Mouse (Mus musculus) CH12.LX (cell line): ENCODE measurements around the gene Chit1.
A peak's percentile ranks its signal among the peaks of the same experiment; 100 is the strongest.

ENCODE experiments used
- CHD1 ChIP-seq: IDR thresholded peaks from 2 replicates; pipeline ENCODE4 v1.6.1; 2012; ENCODE audit warnings: low read depth, low read length, improper control_type of control experiment, inconsistent platforms
- CTCF ChIP-seq, 2 experiments: IDR thresholded peaks in 1 of 2; conservative IDR thresholded peaks in 1 of 2; 2 replicates each; pipeline ENCODE4 v1.5.1; 2011 to 2012; ENCODE audit warnings: low read depth in 2 of 2, low read length in 2 of 2, improper control_type of control experiment in 1 of 2, inconsistent platforms in 1 of 2, mild to moderate bottlenecking in 1 of 2, moderate library complexity in 1 of 2
- EP300 ChIP-seq: IDR thresholded peaks from 2 replicates; pipeline ENCODE4 v1.6.1; 2011; ENCODE audit warnings: low read length, improper control_type of control experiment
- GABPA ChIP-seq: IDR thresholded peaks from 2 replicates; pipeline ENCODE4 v1.6.1; 2012; ENCODE audit warnings: low read depth, low read length, improper control_type of control experiment, inconsistent platforms; ENCODE audit not compliant: insufficient replicate concordance
- POLR2A ChIP-seq: IDR thresholded peaks from 2 replicates; pipeline ENCODE4 v1.6.1; 2011; ENCODE audit warnings: low read depth, mild to moderate bottlenecking, improper control_type of control experiment, low read length
- POLR2AphosphoS2 ChIP-seq: IDR thresholded peaks from 2 replicates; pipeline ENCODE4 v1.6.1; 2011; ENCODE audit warnings: low read depth, low read length, improper control_type of control experiment
- RCOR1 ChIP-seq: conservative IDR thresholded peaks from 2 replicates; pipeline ENCODE4 v1.6.1; 2012; ENCODE audit warnings: low read depth, mild to moderate bottlenecking, inconsistent platforms, low read length, improper control_type of control experiment
- TCF12 ChIP-seq: IDR thresholded peaks from 2 replicates; pipeline ENCODE4 v1.6.1; 2014; ENCODE audit warnings: low read depth, mild to moderate bottlenecking, inconsistent platforms, low read length, improper control_type of control experiment
- UBTF ChIP-seq: IDR thresholded peaks from 2 replicates; pipeline ENCODE4 v1.6.1; 2012; ENCODE audit warnings: low read depth, mild to moderate bottlenecking, inconsistent platforms, low read length, improper control_type of control experiment, moderate library complexity
- ZNF384 ChIP-seq: IDR thresholded peaks from 2 replicates; pipeline ENCODE4 v1.6.1; 2012; ENCODE audit warnings: low read depth, low read length, improper control_type of control experiment, inconsistent platforms

DNA sequence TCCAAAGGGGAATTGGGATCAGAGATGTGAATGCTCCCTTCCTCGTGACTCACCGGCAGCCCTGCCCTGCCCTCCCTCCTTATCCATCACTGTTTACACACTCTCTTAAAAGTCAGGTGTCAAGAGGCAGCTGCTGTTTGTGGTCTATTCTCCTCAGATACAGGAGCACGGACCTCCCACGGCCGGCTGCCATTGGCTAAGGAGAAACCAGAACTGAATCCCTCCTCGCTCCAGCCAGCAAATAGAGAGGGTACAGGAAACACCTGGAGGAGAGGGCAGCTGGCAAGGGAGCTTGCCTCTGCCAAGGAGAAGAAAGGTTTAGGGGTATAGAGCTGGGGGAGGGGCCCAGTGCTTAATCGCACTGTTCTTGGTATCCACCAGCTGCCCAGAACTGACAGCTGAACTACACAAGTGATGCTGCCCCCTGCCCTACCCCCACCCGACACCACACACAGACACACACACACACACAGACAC is 43.9 kb upstream of the Chit1 start:
- peak; percentile 90 for TF ChIP-seq TCF12
- TF ChIP-seq GABPA, result no peak
- no peak for TF ChIP-seq POLR2A
- TF ChIP-seq POLR2AphosphoS2, result no peak
- TF ChIP-seq ZNF384, result no peak
- no peak for TF ChIP-seq RCOR1
- TF ChIP-seq CHD1, result no peak
- TF ChIP-seq UBTF, result no peak
- peak; percentile 71 for TF ChIP-seq EP300
- no peak for TF ChIP-seq CTCF (conservative IDR thresholded peaks at IDR 0.05 in 1 of 2, IDR thresholded peaks at IDR 0.05 in 1 of 2; ENCODE audit: low read depth in 2 of 2, low read length in 2 of 2)
